Mouse (Mus musculus) midbrain, embryonic 13.5 days (tissue): Measurements from ENCODE around the gene Adgrv1. TPM values are rescaled to one million over a fixed set of nuclear protein-coding genes. Genes with fewer than 3 reads are reported as not detected.

ENCODE experiments used
- microRNA-seq: library from miRNA; unstranded; fragments of <30 nt; microRNA quantifications from one replicate; pipeline ENCODE4, GENCODE M21; 2016
- polyA plus RNA-seq: library from polyadenylated mRNA; unstranded; fragments of >200 nt; fragmentation: Nextera tagmentation; extraction: Ambion mirVana; gene quantifications from 2 replicates; pipeline ENCODE4 v1.2.1, GENCODE M21; 2015

Gene Adgrv1
- polyA plus RNA-seq, 1 experiment from 2014 or later: 28.5 TPM

Small RNAs within 50 kb of the gene (microRNA-seq; reads per million reads assigned to microRNA genes)
- not detected for gene Gm25241

Other genes starting within 250 kb of the Adgrv1 start
- gene Lysmd3, start 24.5 kb upstream of the Adgrv1 start, polyA plus RNA-seq: 21.5 and 22.5 TPM in 2 replicates
- 4.1 and 5.5 TPM in 2 replicates for gene Polr3g, start 77.9 kb upstream of the Adgrv1 start, polyA plus RNA-seq
- 20.3 and 21.7 TPM in 2 replicates for gene Mblac2, start 78.2 kb upstream of the Adgrv1 start, polyA plus RNA-seq
- 246 and 262 TPM in 2 replicates for gene Cetn3, start 149.9 kb upstream of the Adgrv1 start, polyA plus RNA-seq